Mouse (Mus musculus) embryo, embryonic 10.5 days (tissue): ENCODE data around the gene Coro7.
"Not testable (repeated sequence)": the region's sequence is repeated elsewhere in the genome, so short reads cannot be mapped to it uniquely, and the experiment has no call there.

Source experiments
- DNase-seq: peaks from one replicate; pipeline ENCODE4 v3.0.0-alpha.2; 2015; ENCODE audit warnings: low spot score

Gene Coro7

GRCm38 (mm10) chr16:4682628-4683179 lies 3.1 kb upstream of the Coro7 start:
- DNase-seq: no peak

GRCm38 (mm10) chr16:4680922-4681455 lies 1.4 kb upstream of the Coro7 start:
- not testable (repeated sequence) for DNase-seq

- DNase-seq: no peak
These were observed 1.5 kb downstream of the Coro7 start for GRCm38 (mm10) chr16:4678080-4678479.

GRCm38 (mm10) chr16:4676836-4677235 lies 2.7 kb downstream of the Coro7 start:
- no peak for DNase-seq

- DNase-seq: no peak
These were observed 5.5 kb downstream of the Coro7 start for GRCm38 (mm10) chr16:4674091-4674490.

GRCm38 (mm10) chr16:4670317-4670716 lies 9.3 kb downstream of the Coro7 start:
- DNase-seq: no peak

GRCm38 (mm10) chr16:4667190-4667808 lies 12.3 kb downstream of the Coro7 start:
- DNase-seq: peak; percentile 97

- DNase-seq: no peak
These were observed 13.9 kb downstream of the Coro7 start for GRCm38 (mm10) chr16:4665726-4666125.

- DNase-seq: no peak
These were observed 15.8 kb downstream of the Coro7 start for GRCm38 (mm10) chr16:4663806-4664205.

- DNase-seq: no peak
These were observed 18.0 kb downstream of the Coro7 start for GRCm38 (mm10) chr16:4661605-4662004.

GRCm38 (mm10) chr16:4659326-4659725 lies 20.3 kb downstream of the Coro7 start:
- no peak for DNase-seq

GRCm38 (mm10) chr16:4658781-4659245 lies 20.8 kb downstream of the Coro7 start:
- DNase-seq: peak; percentile 84

GRCm38 (mm10) chr16:4656571-4657081 lies 23.0 kb downstream of the Coro7 start:
- no peak for DNase-seq

- peak; percentile 51 for DNase-seq
These were observed 23.6 kb downstream of the Coro7 start for GRCm38 (mm10) chr16:4655764-4656570.

- DNase-seq: no peak
These were observed 24.3 kb downstream of the Coro7 start for GRCm38 (mm10) chr16:4655251-4655734.

GRCm38 (mm10) chr16:4654706-4655105 lies 24.9 kb downstream of the Coro7 start:
- DNase-seq: no peak

GRCm38 (mm10) chr16:4652707-4653416 lies 26.7 kb downstream of the Coro7 start:
- DNase-seq: no peak

- DNase-seq: peak; percentile 72
These were observed 28.0 kb downstream of the Coro7 start for GRCm38 (mm10) chr16:4651624-4652023.

- DNase-seq: no peak
These were observed 28.5 kb downstream of the Coro7 start for GRCm38 (mm10) chr16:4651081-4651480.

- DNase-seq: no peak
These were observed 29.4 kb downstream of the Coro7 start for GRCm38 (mm10) chr16:4650161-4650560.

GRCm38 (mm10) chr16:4649692-4650091 lies 29.9 kb downstream of the Coro7 start:
- no peak for DNase-seq

- no peak for DNase-seq
These were observed 30.4 kb downstream of the Coro7 start for GRCm38 (mm10) chr16:4649211-4649610.
